Mouse (Mus musculus) adrenal gland, postnatal 4 days (tissue): ENCODE data around the gene Arhgap32. TPM values are rescaled to one million over a fixed set of nuclear protein-coding genes. Genes with fewer than 3 reads are reported as not detected.

Experiments used
- DNase-seq, 2 experiments: peaks; one replicate each; pipeline ENCODE4 v3.0.0; 2021 to 2022; ENCODE audit warnings: low spot score in 2 of 2, mixed read lengths in 2 of 2
- total RNA-seq, 2 experiments: library from RNA; stranded (reverse); gene quantifications; 2 replicates each; pipeline ENCODE4 v1.2.3; 2021

The Arhgap32 gene
- total RNA-seq, 2 experiments from 2014 or later, result 57.3 to 61.9 TPM

- DNase-seq, result no peak
These were observed 70.6 kb downstream of the Arhgap32 start for GRCm38 (mm10) chr9:32186489-32186888.

- DNase-seq, result no peak
These were observed 76.5 kb downstream of the Arhgap32 start for GRCm38 (mm10) chr9:32192295-32193073.

GRCm38 (mm10) chr9:32204450-32204990, 88.6 kb downstream of the Arhgap32 start:
- DNase-seq, result no peak

GRCm38 (mm10) chr9:32207133-32207532, 91.2 kb downstream of the Arhgap32 start:
- no peak for DNase-seq

- DNase-seq, result no peak
These were observed 92.1 kb downstream of the Arhgap32 start for GRCm38 (mm10) chr9:32208071-32208470.

- DNase-seq, result no peak
These were observed 101.1 kb downstream of the Arhgap32 start for GRCm38 (mm10) chr9:32216820-32217567.

GRCm38 (mm10) chr9:32219400-32219799, 103.5 kb downstream of the Arhgap32 start:
- DNase-seq, result no peak

GRCm38 (mm10) chr9:32222184-32222583, 106.2 kb downstream of the Arhgap32 start:
- DNase-seq, result no peak

GRCm38 (mm10) chr9:32223739-32224529, 108.0 kb downstream of the Arhgap32 start:
- no peak for DNase-seq

- DNase-seq, result no peak
These were observed 109.0 kb downstream of the Arhgap32 start for GRCm38 (mm10) chr9:32224937-32225336.

GRCm38 (mm10) chr9:32225584-32225983, 109.6 kb downstream of the Arhgap32 start:
- no peak for DNase-seq

- no peak for DNase-seq
These were observed 111.1 kb downstream of the Arhgap32 start for GRCm38 (mm10) chr9:32227034-32227433.

- no peak for DNase-seq
These were observed 117.7 kb downstream of the Arhgap32 start for GRCm38 (mm10) chr9:32233593-32233992.

GRCm38 (mm10) chr9:32234767-32235489, 119.0 kb downstream of the Arhgap32 start:
- DNase-seq, result no peak

GRCm38 (mm10) chr9:32238899-32239298, 123.0 kb downstream of the Arhgap32 start:
- DNase-seq, result no peak

GRCm38 (mm10) chr9:32239427-32239826, 123.5 kb downstream of the Arhgap32 start:
- no peak for DNase-seq

- DNase-seq, result no peak
These were observed 124.5 kb downstream of the Arhgap32 start for GRCm38 (mm10) chr9:32240449-32240848.

- DNase-seq, result no peak
These were observed 125.8 kb downstream of the Arhgap32 start for GRCm38 (mm10) chr9:32241637-32242199.

GRCm38 (mm10) chr9:32242921-32243617, 127.1 kb downstream of the Arhgap32 start:
- no peak for DNase-seq

GRCm38 (mm10) chr9:32245237-32245636, 129.3 kb downstream of the Arhgap32 start:
- DNase-seq, result no peak
